Mouse (Mus musculus): ENCODE data around the gene Ccdc6.

DNA sequence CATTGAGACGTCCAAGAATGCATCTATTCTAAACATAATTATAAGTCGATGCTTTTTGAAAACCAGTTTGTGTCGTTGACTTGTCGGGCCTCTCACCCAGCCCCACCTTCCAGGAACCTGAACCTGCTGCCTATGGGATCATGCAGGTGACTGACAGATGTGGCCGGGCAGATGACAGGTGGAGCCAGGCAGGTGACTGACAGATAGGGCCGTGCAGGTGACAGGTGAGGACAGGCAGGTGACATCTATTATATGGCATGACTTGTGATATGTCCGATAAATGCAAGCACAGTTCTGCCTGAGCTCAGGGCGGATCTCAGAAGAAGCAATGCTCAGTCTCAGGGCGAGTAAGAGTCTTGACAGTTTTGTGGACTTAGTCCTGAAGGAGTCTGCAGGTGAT, 114.4 kb downstream of the Ccdc6 start:
- TF ChIP-seq NRF1 (IDR thresholded peaks at IDR 0.05; ENCODE audit: insufficient read depth, low read depth, low read length, poor library complexity, severe bottlenecking) (no peak), POLR2A (IDR thresholded peaks at IDR 0.05; ENCODE audit: control insufficient read depth in 1 of 2, insufficient read depth in 1 of 2, low read depth in 1 of 2, low read length in 2 of 2, poor library complexity in 1 of 2) (no peak), MAZ (IDR thresholded peaks at IDR 0.05; ENCODE audit: low read depth, low read length) (no peak)
